Mouse (Mus musculus): ENCODE data around the gene Phf21a. TPM values are rescaled to one million over a fixed set of nuclear protein-coding genes. Genes with fewer than 3 reads are reported as not detected.

Gene Phf21a
- polyA plus RNA-seq, 1 experiment from 2014 or later: 43.5 TPM

DNA sequence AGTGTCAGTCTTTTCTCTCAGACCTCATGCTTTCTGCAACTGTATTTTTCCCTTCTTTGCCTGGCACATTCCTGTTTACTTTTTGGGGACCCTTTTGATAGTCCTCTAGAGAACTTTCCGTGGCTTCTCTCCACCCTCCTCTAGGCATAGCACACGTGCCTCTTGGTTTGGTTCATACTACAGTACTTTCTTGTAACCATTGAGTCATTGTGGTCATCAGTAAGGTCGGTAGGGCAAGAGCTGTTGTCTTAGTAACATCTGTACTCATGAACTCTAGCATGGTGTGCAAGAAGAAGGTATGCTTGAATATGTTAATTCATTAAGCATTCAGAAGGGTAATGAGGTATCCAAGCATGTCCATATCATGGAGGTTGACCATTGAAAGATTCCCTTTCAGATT, 148.4 kb downstream of the Phf21a start:
- H3K9ac ChIP-seq: no peak overlapping the region
- H3K9me3 ChIP-seq: no peaks in the 10 kb centered on the region
- no peak overlapping the region for H3K27ac ChIP-seq
- no peak overlapping the region for H3K4me2 ChIP-seq (replicated peaks)
- 90% methylated on average over 3 of the region's 3 CpGs for WGBS
- no peak overlapping the region for H3K4me3 ChIP-seq
- H3K36me3 ChIP-seq: peaks cover 24% of the 10 kb centered on the region
- no peaks in the 10 kb centered on the region for H3K27me3 ChIP-seq
- ATAC-seq (ENCODE audit: insufficient number of reproducible peaks, insufficient read depth, low FRiP score, low TSS enrichment): no peak
- H3K4me1 ChIP-seq: no peaks in the 10 kb centered on the region

DNA sequence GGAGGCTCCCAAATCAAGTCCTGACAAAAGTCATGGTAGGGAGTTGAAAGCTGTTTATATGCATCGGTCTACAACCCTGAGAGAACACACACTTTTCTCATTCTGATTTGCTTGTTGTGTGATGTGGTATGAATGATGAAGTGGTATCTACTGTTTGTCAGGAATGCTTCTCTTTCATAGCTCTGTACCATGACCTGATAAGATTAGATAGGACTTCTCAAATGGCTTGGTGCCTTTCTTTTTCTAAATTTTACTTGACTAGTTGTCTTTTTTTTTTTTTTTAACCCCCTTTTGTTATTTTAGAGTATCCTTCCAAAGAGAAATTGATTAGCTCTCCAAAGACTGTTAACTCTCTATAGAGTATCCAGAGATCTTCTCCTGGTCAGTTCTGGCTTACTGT, 153.2 kb downstream of the Phf21a start:
- Histone ChIP-seq H3K4me1 (no peaks in the 10 kb centered on the region), H3K27me3 (no peaks in the 10 kb centered on the region), H3K9ac (no peak overlapping the region), H3K27ac (no peak overlapping the region), H3K4me3 (no peak overlapping the region), H3K9me3 (no peaks in the 10 kb centered on the region), H3K36me3 (peaks cover 31% of the 10 kb centered on the region), H3K4me2 (replicated peaks) (no peak overlapping the region)
- 98% methylated on average over 1 of the region's 1 CpGs for WGBS
- ATAC-seq (ENCODE audit: insufficient number of reproducible peaks, insufficient read depth, low FRiP score, low TSS enrichment): no peak

GRCm38 (mm10) chr2:92247711-92248110, 154.8 kb downstream of the Phf21a start:
- Histone ChIP-seq H3K4me1 (no peaks in the 10 kb centered on the region), H3K9me3 (no peaks in the 10 kb centered on the region), H3K27ac (no peak overlapping the region), H3K4me3 (no peak overlapping the region), H3K27me3 (no peaks in the 10 kb centered on the region), H3K4me2 (replicated peaks) (no peak overlapping the region), H3K36me3 (peaks cover 30% of the 10 kb centered on the region), H3K9ac (no peak overlapping the region)
- WGBS: 92% methylated on average over 2 of the region's 2 CpGs
- no peak for ATAC-seq (ENCODE audit: insufficient number of reproducible peaks, insufficient read depth, low FRiP score, low TSS enrichment)

DNA sequence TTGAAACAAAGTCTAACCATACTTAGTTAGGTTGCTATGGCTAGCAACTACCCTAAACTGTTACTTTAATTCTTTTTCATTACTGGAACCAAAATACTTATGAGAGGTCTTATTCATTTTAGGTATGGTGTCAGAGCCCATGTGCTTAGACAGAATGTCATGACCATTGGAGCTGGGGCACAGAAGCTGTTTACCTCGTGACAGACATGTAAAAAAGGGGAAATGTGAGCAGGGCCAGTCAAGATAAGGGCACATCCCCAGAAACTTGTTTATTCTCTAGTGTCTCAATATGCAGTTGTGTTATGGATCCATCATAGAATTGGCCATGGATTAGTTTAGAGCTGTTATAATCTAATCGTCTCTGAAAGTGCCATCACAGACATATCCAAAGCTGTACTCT, 157.6 kb downstream of the Phf21a start:
- no peak overlapping the region for H3K4me3 ChIP-seq
- H3K36me3 ChIP-seq: peaks cover 20% of the 10 kb centered on the region
- no peak for ATAC-seq (ENCODE audit: insufficient number of reproducible peaks, insufficient read depth, low FRiP score, low TSS enrichment)
- WGBS: 91% methylated on average over 2 of the region's 2 CpGs
- no peaks in the 10 kb centered on the region for H3K27me3 ChIP-seq
- H3K9ac ChIP-seq: no peak overlapping the region
- no peaks in the 10 kb centered on the region for H3K4me1 ChIP-seq
- no peak overlapping the region for H3K27ac ChIP-seq
- no peaks in the 10 kb centered on the region for H3K9me3 ChIP-seq
- H3K4me2 ChIP-seq (replicated peaks): no peak overlapping the region

GRCm38 (mm10) chr2:92253777-92254176, 160.9 kb downstream of the Phf21a start:
- Histone ChIP-seq H3K4me2 (replicated peaks) (no peak overlapping the region), H3K36me3 (peaks cover 15% of the 10 kb centered on the region; the same call in 1 of the 2 replicates), H3K4me3 (no peak overlapping the region), H3K9me3 (no peaks in the 10 kb centered on the region), H3K27me3 (no peaks in the 10 kb centered on the region), H3K4me1 (0 out of 2 replicates have a peak, but pooled peaks cover 6% of the 10 kb centered on the region), H3K9ac (no peak overlapping the region), H3K27ac (no peak overlapping the region)
- 91% methylated on average over 5 of the region's 5 CpGs for WGBS
- no peak for ATAC-seq (ENCODE audit: insufficient number of reproducible peaks, insufficient read depth, low FRiP score, low TSS enrichment)

DNA sequence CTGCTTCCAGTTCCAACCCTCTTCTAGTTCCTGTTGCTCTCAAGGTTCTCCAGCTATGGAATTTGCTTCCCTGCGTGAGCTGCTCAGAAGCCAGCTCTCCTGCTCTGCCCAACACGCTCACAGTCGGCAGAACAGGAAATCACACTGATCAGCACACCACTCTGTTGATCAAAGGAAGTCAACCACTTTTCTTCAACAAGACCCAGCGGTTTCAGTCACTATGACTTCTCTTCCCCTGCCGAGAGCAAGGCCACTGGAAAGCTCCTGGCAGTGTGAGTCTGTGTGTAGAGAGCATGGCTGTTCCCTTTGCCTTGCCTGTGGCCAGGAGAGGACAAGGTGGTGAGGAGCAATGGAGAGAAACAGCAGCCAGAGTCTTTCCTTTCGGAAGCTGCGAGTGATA, 163.2 kb downstream of the Phf21a start:
- H3K36me3 ChIP-seq: peaks cover 6% of the 10 kb centered on the region; the same call in 1 of the 2 replicates
- no peak overlapping the region for H3K27ac ChIP-seq
- H3K4me3 ChIP-seq: no peak overlapping the region
- H3K27me3 ChIP-seq: no peaks in the 10 kb centered on the region
- ATAC-seq (ENCODE audit: insufficient number of reproducible peaks, insufficient read depth, low FRiP score, low TSS enrichment): no peak
- H3K4me1 ChIP-seq: 0 out of 2 replicates have a peak, but pooled peaks cover 8% of the 10 kb centered on the region
- no peak overlapping the region for H3K9ac ChIP-seq
- WGBS: 67% methylated on average over 7 of the region's 7 CpGs
- H3K9me3 ChIP-seq: no peaks in the 10 kb centered on the region
- no peak overlapping the region for H3K4me2 ChIP-seq (replicated peaks)

- Histone ChIP-seq H3K4me2 (replicated peaks) (no peak overlapping the region), H3K27ac (no peak overlapping the region), H3K9me3 (no peaks in the 10 kb centered on the region), H3K36me3 (peaks cover 6% of the 10 kb centered on the region; the same call in 1 of the 2 replicates), H3K27me3 (no peaks in the 10 kb centered on the region), H3K4me1 (0 out of 2 replicates have a peak, but pooled peaks cover 8% of the 10 kb centered on the region), H3K4me3 (no peak overlapping the region), H3K9ac (no peak overlapping the region)
- ATAC-seq (ENCODE audit: insufficient number of reproducible peaks, insufficient read depth, low FRiP score, low TSS enrichment): no peak
- whole genome bisulfite sequencing: 54% methylated on average over 4 of the region's 4 CpGs
These were observed 164.5 kb downstream of the Phf21a start for GRCm38 (mm10) chr2:92257372-92257956.

GRCm38 (mm10) chr2:92259924-92260323, 167.0 kb downstream of the Phf21a start:
- no peak overlapping the region for H3K27ac ChIP-seq
- no peak overlapping the region for H3K4me2 ChIP-seq (replicated peaks)
- no peaks in the 10 kb centered on the region for H3K27me3 ChIP-seq
- 81% methylated on average over 2 of the region's 2 CpGs for WGBS
- peaks cover 8% of the 10 kb centered on the region for H3K36me3 ChIP-seq
- H3K4me3 ChIP-seq: no peak overlapping the region
- ATAC-seq (ENCODE audit: insufficient number of reproducible peaks, insufficient read depth, low FRiP score, low TSS enrichment): no peak
- H3K4me1 ChIP-seq: 0 out of 2 replicates have a peak, but pooled peaks cover 8% of the 10 kb centered on the region
- H3K9ac ChIP-seq: no peak overlapping the region
- no peaks in the 10 kb centered on the region for H3K9me3 ChIP-seq

- no peak overlapping the region for H3K27ac ChIP-seq
- no peaks in the 10 kb centered on the region for H3K9me3 ChIP-seq
- WGBS: 81% methylated on average over 9 of the region's 9 CpGs
- H3K4me2 ChIP-seq (replicated peaks): no peak overlapping the region
- H3K36me3 ChIP-seq: peaks cover 14% of the 10 kb centered on the region
- H3K9ac ChIP-seq: no peak overlapping the region
- H3K27me3 ChIP-seq: no peaks in the 10 kb centered on the region
- H3K4me3 ChIP-seq: no peak overlapping the region
- no peak for ATAC-seq (ENCODE audit: insufficient number of reproducible peaks, insufficient read depth, low FRiP score, low TSS enrichment)
- H3K4me1 ChIP-seq: no peaks in the 10 kb centered on the region
These were observed 173.2 kb downstream of the Phf21a start for GRCm38 (mm10) chr2:92266100-92266617.

DNA sequence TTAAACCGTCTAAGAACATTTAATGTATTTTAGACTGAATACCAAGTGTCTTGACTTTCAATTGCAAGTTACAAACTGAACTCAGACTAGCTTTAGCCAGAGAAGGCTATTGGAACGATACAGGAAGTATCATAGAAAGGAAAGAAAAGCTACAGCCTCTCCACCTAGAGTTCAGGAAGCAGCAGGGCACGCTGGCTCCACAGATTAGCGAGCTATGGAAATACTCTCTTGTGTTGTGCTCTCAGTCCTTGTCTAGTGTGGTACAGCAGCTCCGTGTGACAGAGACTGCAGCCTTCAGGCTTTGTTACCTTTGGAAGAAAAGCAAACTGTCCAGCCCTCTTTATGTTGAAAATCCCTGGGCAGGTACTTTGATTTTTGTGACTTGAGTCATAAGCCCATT, 176.3 kb downstream of the Phf21a start:
- Histone ChIP-seq H3K36me3 (peaks cover 11% of the 10 kb centered on the region), H3K27me3 (no peaks in the 10 kb centered on the region), H3K4me3 (no peak overlapping the region), H3K4me2 (replicated peaks) (no peak overlapping the region), H3K9ac (no peak overlapping the region), H3K27ac (no peak overlapping the region), H3K9me3 (no peaks in the 10 kb centered on the region), H3K4me1 (no peaks in the 10 kb centered on the region)
- no peak for ATAC-seq (ENCODE audit: insufficient number of reproducible peaks, insufficient read depth, low FRiP score, low TSS enrichment)
- 86% methylated on average over 5 of the region's 5 CpGs for WGBS

DNA sequence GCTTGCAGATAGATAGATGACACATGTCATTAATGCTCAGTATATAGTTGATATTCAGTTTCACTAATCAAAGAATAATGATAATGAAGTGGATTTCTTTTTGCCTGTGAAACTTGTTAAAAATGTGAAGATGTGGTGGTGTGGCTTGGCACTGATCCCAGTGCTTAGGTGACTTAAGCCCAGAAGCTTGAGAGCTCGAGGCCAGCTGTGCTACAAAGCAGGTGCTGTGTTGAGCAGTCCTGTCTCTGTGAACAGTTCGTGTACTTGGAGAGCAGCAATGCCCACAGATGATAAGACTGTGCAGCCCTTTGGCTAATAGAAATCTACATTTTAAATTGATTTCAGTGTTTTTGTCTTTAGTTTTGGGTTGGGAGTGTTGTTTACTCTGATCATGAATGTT, 179.6 kb downstream of the Phf21a start:
- no peaks in the 10 kb centered on the region for H3K27me3 ChIP-seq
- H3K27ac ChIP-seq: no peak overlapping the region
- H3K4me1 ChIP-seq: no peaks in the 10 kb centered on the region
- 64% methylated on average over 2 of the region's 2 CpGs for WGBS
- H3K4me3 ChIP-seq: no peak overlapping the region
- no peak for ATAC-seq (ENCODE audit: insufficient number of reproducible peaks, insufficient read depth, low FRiP score, low TSS enrichment)
- no peak overlapping the region for H3K4me2 ChIP-seq (replicated peaks)
- H3K9ac ChIP-seq: no peak overlapping the region
- peaks cover 11% of the 10 kb centered on the region for H3K36me3 ChIP-seq
- no peaks in the 10 kb centered on the region for H3K9me3 ChIP-seq

DNA sequence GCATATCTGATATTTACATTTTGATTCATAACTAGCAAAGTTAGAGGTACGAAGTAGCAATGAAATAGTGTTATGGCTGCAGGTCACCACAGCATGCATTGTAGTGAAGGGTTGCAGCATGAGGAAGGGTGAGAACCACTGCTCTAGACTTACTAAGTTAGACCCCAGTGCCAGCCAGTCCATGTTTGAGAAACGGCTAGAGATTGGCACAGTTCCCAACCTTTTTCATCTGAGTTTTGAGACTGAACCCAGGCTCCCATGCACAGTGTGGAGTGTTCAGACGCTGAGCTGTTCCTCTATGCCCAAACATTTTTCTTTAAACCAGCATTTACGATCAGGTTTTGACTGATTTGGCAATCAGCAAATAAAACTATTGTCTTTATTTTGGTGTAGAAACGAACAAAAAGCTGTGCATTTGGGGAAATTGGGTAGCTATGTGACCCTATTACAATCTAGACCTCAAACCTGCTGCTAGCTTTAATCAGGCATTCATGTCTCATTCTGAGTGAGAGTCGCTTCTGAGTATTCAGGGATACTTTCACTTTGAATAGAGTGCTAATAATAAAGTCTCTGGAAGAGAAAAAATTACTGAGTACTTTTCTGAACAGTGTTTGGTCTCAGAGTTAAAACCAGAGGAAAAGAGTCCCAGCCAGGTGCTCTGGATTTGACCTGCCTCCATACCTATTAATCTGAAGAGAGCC, 180.3 kb downstream of the Phf21a start:
- Histone ChIP-seq H3K4me1 (no peaks in the 10 kb centered on the region), H3K9me3 (no peaks in the 10 kb centered on the region), H3K27me3 (no peaks in the 10 kb centered on the region), H3K27ac (no peak overlapping the region), H3K4me3 (no peak overlapping the region), H3K9ac (no peak overlapping the region), H3K4me2 (replicated peaks) (no peak overlapping the region), H3K36me3 (peaks cover 11% of the 10 kb centered on the region)
- no peak for ATAC-seq (ENCODE audit: insufficient number of reproducible peaks, insufficient read depth, low FRiP score, low TSS enrichment)
- 88% methylated on average over 6 of the region's 6 CpGs for WGBS

Data from embryonic facial prominence, embryonic 12.5 days (tissue).